Mouse (Mus musculus): ENCODE results near the gene Klhdc8b. TPM values are rescaled to one million over a fixed set of nuclear protein-coding genes. Genes with fewer than 3 reads are reported as not detected.

The Klhdc8b gene
- polyA plus RNA-seq, 1 experiment from 2014 or later = 12.5 TPM

- no peaks in the 10 kb centered on the region for H3K27me3 ChIP-seq
- H3K9ac ChIP-seq = peak overlapping the region; percentile 32; the same call in 1 of the 2 replicates
- peaks cover 3% of the 10 kb centered on the region; the same call in 1 of the 2 replicates for H3K36me3 ChIP-seq (replicated peaks)
- H3K4me2 ChIP-seq = peak overlapping the region; percentile 92
- H3K27ac ChIP-seq (replicated peaks) = peak overlapping the region; percentile 77
- ATAC-seq (ENCODE audit: insufficient read depth) = no peak
- no peaks in the 10 kb centered on the region for H3K9me3 ChIP-seq (replicated peaks)
- peaks cover 43% of the 10 kb centered on the region for H3K4me1 ChIP-seq (replicated peaks)
- 55% methylated on average over 21 of the region's 21 CpGs for WGBS (ENCODE audit: insufficient replicate concordance)
- peak overlapping the region; percentile 44 for H3K4me3 ChIP-seq (replicated peaks)
Observed at GRCm38 (mm10) chr9:108450292-108451169, 10.8 kb downstream of the Klhdc8b start.

DNA sequence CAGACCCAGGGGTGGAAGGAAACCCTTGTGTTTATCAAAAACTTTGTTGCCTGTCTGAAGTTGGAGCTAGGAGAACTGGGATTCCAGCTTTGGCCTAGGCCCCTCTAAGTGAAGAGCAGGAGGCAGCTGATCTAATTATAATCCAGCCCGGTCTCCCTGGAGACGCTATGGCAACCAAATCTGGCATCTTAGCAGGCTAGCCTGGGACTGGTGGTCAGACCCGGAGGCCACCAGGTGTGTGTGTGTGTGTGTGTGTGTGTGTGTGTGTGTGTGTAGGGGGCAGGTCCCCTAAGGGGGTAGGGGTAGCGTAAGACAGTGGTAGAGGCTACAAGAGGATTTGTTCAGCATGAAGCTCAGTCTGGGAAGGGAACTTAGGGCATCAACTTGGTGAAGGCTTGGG lies 11.5 kb downstream of the Klhdc8b start:
- Histone ChIP-seq H3K4me2 (peak overlapping the region; percentile 92), H3K9ac (0 out of 2 replicates have a peak overlapping the region, but pooled peaks have one; percentile 32), H3K4me1 (replicated peaks) (peaks cover 43% of the 10 kb centered on the region), H3K27me3 (no peaks in the 10 kb centered on the region; the same call in 1 of the 2 replicates), H3K27ac (replicated peaks) (peak overlapping the region; percentile 77; the same call in 1 of the 2 replicates), H3K9me3 (replicated peaks) (no peaks in the 10 kb centered on the region), H3K4me3 (replicated peaks) (no peak overlapping the region), H3K36me3 (replicated peaks) (peaks cover 3% of the 10 kb centered on the region; the same call in 1 of the 2 replicates)
- WGBS (ENCODE audit: insufficient replicate concordance) = 77% methylated on average over 4 of the region's 4 CpGs
- ATAC-seq (ENCODE audit: insufficient read depth) = no peak

DNA sequence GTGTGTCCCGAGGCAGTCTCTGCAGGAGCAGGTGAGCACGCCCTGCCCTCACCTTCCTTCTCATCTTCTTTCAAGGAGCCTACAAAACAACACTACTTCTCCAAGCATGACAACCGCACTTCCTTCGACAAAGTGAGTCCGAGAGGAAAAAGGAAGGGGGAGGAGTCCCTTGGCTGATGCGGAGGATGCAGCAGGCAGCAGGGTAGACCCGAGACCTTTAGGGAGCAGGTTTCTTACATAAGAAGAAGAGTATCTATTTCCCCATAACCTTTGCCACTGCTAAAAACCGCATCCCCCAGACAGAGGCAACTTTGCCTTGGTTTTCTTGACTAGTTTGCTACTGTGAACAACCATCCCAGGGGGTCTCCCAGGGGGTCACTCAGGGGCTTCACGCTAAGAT lies 16.3 kb downstream of the Klhdc8b start:
- WGBS (ENCODE audit: insufficient replicate concordance) = 26% methylated on average over 9 of the region's 9 CpGs
- Histone ChIP-seq H3K27ac (replicated peaks) (no peak overlapping the region), H3K4me1 (replicated peaks) (peaks cover 7% of the 10 kb centered on the region), H3K9me3 (replicated peaks) (no peaks in the 10 kb centered on the region), H3K36me3 (replicated peaks) (peaks cover 3% of the 10 kb centered on the region; the same call in 1 of the 2 replicates), H3K4me2 (no peak overlapping the region), H3K27me3 (no peaks in the 10 kb centered on the region; the same call in 1 of the 2 replicates), H3K9ac (no peak overlapping the region), H3K4me3 (replicated peaks) (no peak overlapping the region)
- no peak for ATAC-seq (ENCODE audit: insufficient read depth)

- no peak for ATAC-seq (ENCODE audit: insufficient read depth)
- H3K9me3 ChIP-seq (replicated peaks) = no peaks in the 10 kb centered on the region
- peaks cover 4% of the 10 kb centered on the region; the same call in 1 of the 2 replicates for H3K27me3 ChIP-seq
- no peak overlapping the region for H3K27ac ChIP-seq (replicated peaks)
- H3K36me3 ChIP-seq (replicated peaks) = no peaks in the 10 kb centered on the region
- H3K4me1 ChIP-seq (replicated peaks) = no peaks in the 10 kb centered on the region; the same call in 1 of the 2 replicates
- no peak overlapping the region for H3K9ac ChIP-seq
- H3K4me3 ChIP-seq (replicated peaks) = no peak overlapping the region
- no peak overlapping the region for H3K4me2 ChIP-seq
- 78% methylated on average over 11 of the region's 11 CpGs for WGBS (ENCODE audit: insufficient replicate concordance)
Observed at GRCm38 (mm10) chr9:108441236-108441919, 20.0 kb downstream of the Klhdc8b start.

DNA sequence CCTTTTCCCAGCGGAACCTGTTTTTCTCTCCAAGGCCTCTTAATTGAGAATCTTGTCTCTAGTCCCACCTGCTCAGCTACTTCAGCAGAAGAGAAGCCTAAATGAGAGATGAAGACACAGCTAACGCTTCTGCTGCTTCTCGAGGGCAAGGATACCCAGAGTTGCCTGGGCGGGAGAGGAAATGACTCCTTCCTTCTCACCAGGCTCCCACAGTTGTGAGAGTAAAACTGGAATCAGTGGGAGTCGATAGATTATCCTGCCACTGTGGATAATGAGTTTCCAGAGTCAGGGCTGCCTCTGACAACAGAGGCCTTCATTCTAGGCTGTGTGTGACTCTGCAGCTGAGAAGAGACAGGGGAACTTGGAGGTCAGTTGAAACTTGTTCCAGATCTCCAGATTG lies 20.9 kb downstream of the Klhdc8b start:
- no peak for ATAC-seq (ENCODE audit: insufficient read depth)
- H3K4me2 ChIP-seq = no peak overlapping the region
- H3K9me3 ChIP-seq (replicated peaks) = no peaks in the 10 kb centered on the region
- H3K27ac ChIP-seq (replicated peaks) = no peak overlapping the region
- WGBS (ENCODE audit: insufficient replicate concordance) = 66% methylated on average over 5 of the region's 5 CpGs
- H3K9ac ChIP-seq = no peak overlapping the region
- no peak overlapping the region for H3K4me3 ChIP-seq (replicated peaks)
- no peaks in the 10 kb centered on the region for H3K36me3 ChIP-seq (replicated peaks)
- H3K4me1 ChIP-seq (replicated peaks) = no peaks in the 10 kb centered on the region; the same call in 1 of the 2 replicates
- peaks cover 4% of the 10 kb centered on the region; the same call in 1 of the 2 replicates for H3K27me3 ChIP-seq

GRCm38 (mm10) chr9:108439176-108439575 lies 22.2 kb downstream of the Klhdc8b start:
- Histone ChIP-seq H3K27me3 (peaks cover 7% of the 10 kb centered on the region; the same call in 1 of the 2 replicates), H3K4me3 (replicated peaks) (no peak overlapping the region), H3K9ac (no peak overlapping the region), H3K4me1 (replicated peaks) (no peaks in the 10 kb centered on the region), H3K9me3 (replicated peaks) (no peaks in the 10 kb centered on the region), H3K36me3 (replicated peaks) (no peaks in the 10 kb centered on the region), H3K4me2 (no peak overlapping the region), H3K27ac (replicated peaks) (no peak overlapping the region)
- ATAC-seq (ENCODE audit: insufficient read depth) = no peak
- 71% methylated on average over 6 of the region's 6 CpGs for WGBS (ENCODE audit: insufficient replicate concordance)

DNA sequence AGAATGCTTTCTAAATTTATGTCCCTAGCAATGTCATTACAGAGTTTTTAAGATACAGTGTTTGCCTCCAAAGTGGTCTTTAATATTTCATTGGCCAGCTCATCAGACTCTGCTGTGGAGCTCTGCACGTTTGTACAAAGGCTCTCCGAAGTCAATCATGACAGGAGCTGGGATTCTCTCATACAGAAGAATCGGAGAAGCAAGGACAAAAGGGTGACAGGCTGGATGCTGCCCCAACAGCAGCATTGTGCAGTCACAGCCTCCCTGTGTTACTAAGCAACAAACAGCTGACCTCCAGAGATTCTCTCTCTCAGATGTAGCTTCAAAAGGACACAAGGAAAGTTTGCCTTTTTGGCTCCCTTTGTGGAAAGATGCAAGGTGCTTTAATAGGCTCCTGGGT lies 25.2 kb downstream of the Klhdc8b start, which contains the start of gene BC048562:
Gene BC048562 (plus strand): TSS at position 301 of the 400 bp plus-strand sequence.
- H3K4me3 ChIP-seq (replicated peaks) = no peak within 1 kb of the TSS
- no peak for ATAC-seq (ENCODE audit: insufficient read depth)
- no peak within 1 kb of the TSS for H3K9ac ChIP-seq
- peaks cover 7% of the 10 kb centered on the region; the same call in 1 of the 2 replicates for H3K27me3 ChIP-seq
- no peak within 1 kb of the TSS for H3K4me2 ChIP-seq
- peaks cover 6% of the 10 kb centered on the region for H3K4me1 ChIP-seq (replicated peaks)
- H3K9me3 ChIP-seq (replicated peaks) = no peaks in the 10 kb centered on the region
- H3K36me3 ChIP-seq (replicated peaks) = no peaks in the 10 kb centered on the region
- 64% methylated on average over 3 of the region's 3 CpGs for WGBS (ENCODE audit: insufficient replicate concordance)
- no peak within 1 kb of the TSS for H3K27ac ChIP-seq (replicated peaks)

- WGBS (ENCODE audit: insufficient replicate concordance) = 50% methylated on average over 32 of the region's 32 CpGs
- H3K36me3 ChIP-seq (replicated peaks) = no peaks in the 10 kb centered on the region
- ATAC-seq (ENCODE audit: insufficient read depth) = 0 out of 2 replicates have a peak, but pooled peaks have one; percentile 22
- no peak overlapping the region for H3K9ac ChIP-seq
- H3K4me2 ChIP-seq = peak overlapping the region; percentile 53
- H3K9me3 ChIP-seq (replicated peaks) = no peaks in the 10 kb centered on the region
- peaks cover 6% of the 10 kb centered on the region for H3K4me1 ChIP-seq (replicated peaks)
- H3K27me3 ChIP-seq = peaks cover 3% of the 10 kb centered on the region; the same call in 1 of the 2 replicates
- no peak overlapping the region for H3K27ac ChIP-seq (replicated peaks)
- H3K4me3 ChIP-seq (replicated peaks) = no peak overlapping the region
Observed at GRCm38 (mm10) chr9:108431431-108432067, 29.8 kb downstream of the Klhdc8b start.

DNA sequence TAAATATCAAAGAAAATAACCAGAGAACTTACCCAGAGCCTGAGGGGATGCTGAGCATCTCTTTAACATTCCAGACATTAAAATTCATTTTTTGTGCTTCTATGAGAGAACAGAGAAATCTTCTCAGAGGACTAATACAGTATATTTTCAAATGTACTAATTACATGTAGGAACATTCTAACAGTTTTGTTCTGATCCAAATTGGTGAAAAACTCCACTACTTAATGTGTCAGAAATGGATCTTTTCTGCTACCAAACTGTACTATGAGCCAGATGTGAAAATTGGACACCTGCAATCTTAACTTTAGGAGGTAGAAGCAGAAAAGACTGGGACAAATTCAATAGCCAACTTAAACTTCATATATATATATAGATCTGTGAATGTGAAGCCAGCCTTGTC lies 33.0 kb downstream of the Klhdc8b start, which contains the start of gene Ccdc36:
Gene Ccdc36 (minus strand): TSS at position 101 of the 400 bp plus-strand sequence.
- Histone ChIP-seq H3K27ac (replicated peaks) (no peak within 1 kb of the TSS), H3K9me3 (replicated peaks) (no peaks in the 10 kb centered on the region), H3K4me1 (replicated peaks) (peaks cover 6% of the 10 kb centered on the region), H3K4me2 (no peak within 1 kb of the TSS), H3K9ac (no peak within 1 kb of the TSS), H3K4me3 (replicated peaks) (no peak within 1 kb of the TSS), H3K36me3 (replicated peaks) (no peaks in the 10 kb centered on the region), H3K27me3 (no peaks in the 10 kb centered on the region)
- ATAC-seq (ENCODE audit: insufficient read depth) = no peak

- Histone ChIP-seq H3K9ac (no peak overlapping the region), H3K27ac (replicated peaks) (no peak overlapping the region), H3K36me3 (replicated peaks) (no peaks in the 10 kb centered on the region), H3K9me3 (replicated peaks) (no peaks in the 10 kb centered on the region), H3K27me3 (no peaks in the 10 kb centered on the region), H3K4me3 (replicated peaks) (no peak overlapping the region), H3K4me2 (no peak overlapping the region), H3K4me1 (replicated peaks) (no peaks in the 10 kb centered on the region)
- 58% methylated on average over 1 of the region's 1 CpGs for WGBS (ENCODE audit: insufficient replicate concordance)
- ATAC-seq (ENCODE audit: insufficient read depth) = no peak
Observed at GRCm38 (mm10) chr9:108412221-108412620, 49.2 kb downstream of the Klhdc8b start.
